Mouse (Mus musculus) retina, postnatal 1 day (tissue): ENCODE results near the gene Abhd2.
A peak's percentile ranks its signal among the peaks of the same experiment; 100 is the strongest.

Source experiments
- DNase-seq: peaks from one replicate; pipeline ENCODE4 v3.0.0-alpha.2; 2012

The Abhd2 gene

DNA sequence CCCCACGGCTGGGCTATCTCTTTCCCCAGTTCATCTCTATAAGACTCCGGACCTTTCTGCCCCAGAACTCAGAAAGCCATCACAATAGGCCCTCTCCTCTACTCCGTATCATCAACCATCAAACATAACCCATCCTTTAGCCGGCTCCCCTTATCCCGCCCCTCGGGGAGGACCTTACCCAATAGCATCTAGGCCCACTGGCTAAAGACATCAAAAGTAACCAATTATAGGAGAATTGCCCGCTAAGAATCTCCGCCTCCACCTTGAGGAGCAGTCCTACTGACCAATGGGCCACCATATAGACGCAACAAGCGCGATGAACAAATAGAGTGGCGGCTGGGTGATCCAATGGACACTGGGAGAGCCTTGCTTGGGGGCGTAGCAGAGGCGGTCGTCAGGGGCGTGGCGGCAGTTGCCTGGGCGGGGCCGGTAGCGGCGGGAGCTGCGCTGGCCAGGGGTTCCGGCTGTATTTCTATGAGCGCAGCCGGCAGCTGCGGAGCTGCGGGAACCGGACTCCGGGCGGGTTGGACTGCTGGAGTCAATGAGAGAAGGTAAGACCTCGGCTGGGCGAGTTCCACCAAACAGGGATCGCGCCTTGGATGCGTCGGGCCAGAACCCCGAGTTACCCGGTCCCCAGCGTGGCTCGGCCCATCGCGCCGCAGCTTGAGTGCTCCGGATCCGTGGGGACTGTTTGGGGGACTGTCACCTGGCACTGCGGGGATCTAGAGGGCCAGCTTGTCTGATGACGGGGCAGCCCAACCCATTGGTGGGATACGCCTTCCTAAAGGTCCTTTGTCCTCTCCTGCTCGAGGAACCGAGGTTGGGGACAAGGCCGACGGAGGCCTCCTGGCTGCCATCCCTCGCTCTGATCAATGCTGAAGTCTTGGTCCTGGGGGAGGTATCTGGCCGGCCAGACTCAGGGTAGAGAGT lies at the start of gene Abhd2:
TSS of gene Abhd2 (plus strand) at position 411 of the 930 bp plus-strand sequence.
- peak; percentile 100 for DNase-seq

GRCm38 (mm10) chr7:79225477-79225876 lies 47.5 kb upstream of the Abhd2 start:
- DNase-seq = no peak

DNA sequence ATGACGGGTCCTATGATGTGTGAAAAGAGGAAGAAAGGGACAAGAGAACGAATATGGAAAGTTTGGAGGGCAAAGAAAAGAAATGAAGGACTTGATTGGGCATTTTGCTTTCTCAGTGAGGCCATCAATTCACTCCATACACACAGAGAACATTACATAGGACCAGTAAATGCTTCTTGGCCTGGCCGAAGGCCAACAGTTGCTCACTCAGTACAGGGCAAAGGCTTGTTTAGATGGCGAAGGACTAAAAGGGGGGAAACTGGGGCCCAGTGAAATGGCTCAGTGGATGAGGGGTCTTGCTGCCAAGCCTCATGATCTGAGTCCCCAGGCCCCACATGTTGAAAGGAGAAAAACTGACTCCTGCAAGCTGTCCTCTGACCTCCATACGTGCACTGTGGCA lies 46.8 kb upstream of the Abhd2 start:
- no peak for DNase-seq

GRCm38 (mm10) chr7:79226834-79227486 lies 46.0 kb upstream of the Abhd2 start:
- DNase-seq = no peak

- DNase-seq = peak; percentile 78
Measured at GRCm38 (mm10) chr7:79228471-79228870, 44.5 kb upstream of the Abhd2 start.

DNA sequence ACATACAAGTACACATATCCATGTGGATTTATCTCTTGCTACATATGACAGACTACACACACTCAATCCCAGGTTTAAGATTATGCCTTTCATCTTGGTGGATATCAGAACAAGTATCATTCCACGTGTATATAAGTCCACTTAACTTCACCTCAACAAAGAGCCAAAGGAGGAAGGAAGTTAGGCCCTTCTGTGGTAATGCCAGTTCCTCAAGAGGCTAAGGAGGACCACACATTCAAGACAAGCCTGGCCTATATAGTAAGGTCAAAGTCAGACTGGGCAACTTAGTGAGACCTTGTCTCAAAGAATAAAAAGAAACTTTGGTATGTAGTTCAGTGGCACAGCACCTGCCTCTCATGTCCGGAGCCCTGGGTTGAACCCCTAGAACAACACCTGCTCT lies 41.4 kb upstream of the Abhd2 start:
- DNase-seq = no peak

- DNase-seq = no peak
Measured at GRCm38 (mm10) chr7:79232048-79232447, 41.0 kb upstream of the Abhd2 start.

GRCm38 (mm10) chr7:79238741-79239140 lies 34.3 kb upstream of the Abhd2 start:
- DNase-seq = peak; percentile 33

DNA sequence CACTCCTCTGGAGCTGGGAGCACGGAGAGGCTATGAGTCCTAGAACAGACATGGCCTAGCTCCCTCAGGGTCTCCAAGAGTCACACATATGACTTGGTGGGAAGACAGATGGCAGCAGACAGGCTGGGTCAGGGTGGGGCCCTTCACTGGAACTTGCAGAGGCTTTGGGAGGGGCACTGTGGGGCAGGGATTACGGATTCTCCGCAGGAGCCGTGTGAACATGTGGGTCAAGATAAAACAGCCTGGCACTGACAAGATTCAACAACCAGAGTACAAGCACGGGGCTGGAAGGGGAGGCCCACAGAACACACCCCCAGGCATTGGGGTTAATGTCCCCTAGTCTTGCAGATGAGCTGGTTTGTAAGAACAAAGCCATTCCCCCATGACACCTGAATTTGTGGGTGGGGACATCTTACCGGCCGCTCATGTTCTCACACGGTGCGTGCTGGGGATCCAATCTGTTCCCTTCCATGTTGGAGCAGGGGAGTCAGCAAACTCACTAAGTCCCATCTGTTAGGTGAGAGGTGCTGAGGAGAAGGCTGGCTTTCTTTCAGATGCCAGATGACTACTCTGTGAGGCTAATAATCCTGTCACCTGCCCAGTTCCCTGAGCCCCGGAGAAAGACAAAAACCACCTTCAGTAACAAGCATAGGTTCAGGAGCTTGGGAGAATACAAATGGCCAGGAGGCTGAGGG lies 30.9 kb upstream of the Abhd2 start:
- peak; percentile 52 for DNase-seq

DNA sequence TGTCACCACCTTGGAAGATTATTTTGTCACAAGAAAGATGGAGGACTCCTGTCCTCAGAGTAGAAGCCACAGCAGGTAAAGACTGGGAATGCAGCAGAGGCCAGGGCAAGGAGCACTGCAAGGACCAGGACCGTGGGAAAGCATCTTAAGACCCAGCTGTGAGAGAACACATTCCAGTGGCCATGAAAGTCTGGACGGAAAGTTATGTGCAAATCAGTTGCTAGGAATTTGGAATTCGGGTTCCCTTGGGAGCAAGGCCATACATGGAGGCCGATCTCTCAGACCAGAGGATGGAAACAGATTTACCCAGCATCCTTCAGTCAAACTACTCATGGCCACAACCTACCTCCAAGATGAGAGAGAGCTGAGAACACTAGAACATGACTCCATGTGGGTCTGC lies 29.8 kb upstream of the Abhd2 start:
- no peak for DNase-seq

GRCm38 (mm10) chr7:79246039-79246670 lies 26.8 kb upstream of the Abhd2 start:
- DNase-seq = peak; percentile 73

GRCm38 (mm10) chr7:79247408-79247807 lies 25.6 kb upstream of the Abhd2 start:
- no peak for DNase-seq

GRCm38 (mm10) chr7:79247881-79248389 lies 25.1 kb upstream of the Abhd2 start:
- DNase-seq = no peak

- no peak for DNase-seq
Measured at GRCm38 (mm10) chr7:79249581-79249980, 23.4 kb upstream of the Abhd2 start.

DNA sequence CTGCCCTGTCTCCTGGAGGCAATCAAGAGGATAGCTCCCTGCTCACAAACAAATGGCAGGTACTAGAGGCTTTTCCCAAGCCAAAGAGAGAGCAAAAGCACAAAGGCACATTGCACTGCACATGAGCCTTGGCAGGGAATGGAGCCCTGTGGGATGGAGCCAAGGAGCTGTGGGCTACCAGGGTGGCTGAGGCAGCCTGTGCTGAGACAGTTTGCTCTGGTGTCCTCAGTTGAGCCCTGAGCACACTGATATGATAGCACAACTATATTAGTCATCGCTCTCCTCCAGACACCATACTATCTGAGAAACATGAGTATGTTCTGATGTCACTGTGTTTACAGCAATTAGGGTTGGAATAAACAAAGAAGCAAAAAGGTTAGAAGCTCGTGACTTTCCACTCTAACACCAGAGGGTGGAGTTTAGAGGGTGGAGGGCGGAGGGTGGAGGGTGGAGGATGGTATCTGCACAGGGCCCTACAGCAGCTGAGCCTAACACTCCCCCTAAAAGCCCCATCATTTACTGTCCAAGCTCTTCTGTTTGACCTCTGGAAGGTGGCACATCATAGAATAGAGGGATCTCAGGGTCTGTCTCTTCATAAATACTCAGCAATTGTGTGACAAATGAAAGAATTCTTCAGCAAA lies 18.6 kb upstream of the Abhd2 start:
- DNase-seq = no peak

- DNase-seq = no peak
Measured at GRCm38 (mm10) chr7:79255350-79255749, 17.6 kb upstream of the Abhd2 start.

- no peak for DNase-seq
Measured at GRCm38 (mm10) chr7:79255752-79256151, 17.2 kb upstream of the Abhd2 start.

- no peak for DNase-seq
Measured at GRCm38 (mm10) chr7:79256716-79257115, 16.3 kb upstream of the Abhd2 start.

- no peak for DNase-seq
Measured at GRCm38 (mm10) chr7:79258981-79259542, 13.9 kb upstream of the Abhd2 start.

- DNase-seq = peak; percentile 72
Measured at GRCm38 (mm10) chr7:79262478-79262877, 10.5 kb upstream of the Abhd2 start.

DNA sequence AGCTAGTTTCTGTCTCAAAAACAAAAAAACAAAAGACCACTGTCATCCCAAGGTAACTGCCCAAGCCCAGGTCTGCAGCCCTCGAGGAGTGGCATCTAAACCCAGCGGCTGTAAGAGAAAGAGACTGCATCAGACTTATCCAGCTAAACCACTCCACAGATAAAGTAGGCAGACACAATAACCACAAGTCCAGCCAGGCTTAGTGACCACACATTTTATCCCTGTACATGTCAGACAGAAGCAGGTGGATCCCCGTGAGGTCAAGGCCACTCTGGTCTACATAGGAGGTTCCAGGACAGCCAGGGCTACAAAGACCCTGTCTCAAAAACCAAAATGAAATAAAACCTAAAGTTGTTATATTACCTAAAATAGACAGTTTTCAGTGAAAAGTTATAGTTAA lies 9.2 kb upstream of the Abhd2 start:
- no peak for DNase-seq

DNA sequence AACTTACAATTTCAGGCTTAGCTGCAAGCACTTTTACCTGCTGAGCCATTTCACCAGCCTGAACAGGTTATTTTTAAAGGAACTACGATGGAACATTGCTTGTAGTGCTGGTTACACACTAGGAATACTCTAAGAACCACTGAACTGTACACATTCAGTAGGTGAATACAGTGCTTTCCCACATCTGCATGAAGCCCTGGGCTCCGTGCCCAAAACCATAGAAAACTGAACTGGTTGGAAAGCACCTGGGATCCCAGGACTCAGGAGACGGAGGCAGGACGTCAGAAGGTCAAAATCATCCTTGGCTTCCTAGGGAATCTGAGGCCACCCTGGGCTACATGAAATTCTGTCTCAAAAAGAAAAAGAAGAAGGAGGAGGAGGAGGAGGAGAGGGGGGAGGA lies 6.8 kb upstream of the Abhd2 start:
- DNase-seq = no peak
